Mouse (Mus musculus) retina, postnatal 1 day (tissue): ENCODE measurements at regions not wholly inside any gene's neighbourhood (a gene's known extent, or its start where the extent isn't known, plus 50 kb on each side); places are given as distances from the start of the nearest gene placed in this dataset.

Experiments
- DNase-seq: peaks from one replicate; pipeline ENCODE4 v3.0.0-alpha.2; 2012

- DNase-seq: no peak
These were observed 219.4 kb upstream of the Mdfic start for GRCm38 (mm10) chr6:15501063-15501462.

- no peak for DNase-seq
These were observed 211.1 kb upstream of the Mdfic start for GRCm38 (mm10) chr6:15509314-15509713.

- DNase-seq: no peak
These were observed 183.2 kb upstream of the Mdfic start for GRCm38 (mm10) chr6:15537279-15537678.

- no peak for DNase-seq
These were observed 178.5 kb upstream of the Mdfic start for GRCm38 (mm10) chr6:15541969-15542368.

- no peak for DNase-seq
These were observed 176.9 kb upstream of the Mdfic start for GRCm38 (mm10) chr6:15543516-15544080.

- no peak for DNase-seq
These were observed 171.6 kb upstream of the Mdfic start for GRCm38 (mm10) chr6:15548833-15549232.

GRCm38 (mm10) chr6:15592780-15593179, 127.7 kb upstream of the Mdfic start:
- no peak for DNase-seq

GRCm38 (mm10) chr6:15597226-15597983, 123.1 kb upstream of the Mdfic start:
- no peak for DNase-seq

- no peak for DNase-seq
These were observed 110.3 kb upstream of the Mdfic start for GRCm38 (mm10) chr6:15610208-15610607.

- no peak for DNase-seq
These were observed 94.4 kb upstream of the Mdfic start for GRCm38 (mm10) chr6:15625910-15626564.

GRCm38 (mm10) chr6:15638548-15638947, 81.9 kb upstream of the Mdfic start:
- peak; percentile 12 for DNase-seq

- DNase-seq: peak; percentile 10
These were observed 81.1 kb upstream of the Mdfic start for GRCm38 (mm10) chr6:15639378-15639777.

GRCm38 (mm10) chr6:15639809-15640479, 80.5 kb upstream of the Mdfic start:
- DNase-seq: no peak

- no peak for DNase-seq
These were observed 76.2 kb upstream of the Mdfic start for GRCm38 (mm10) chr6:15644311-15644710.

GRCm38 (mm10) chr6:15647499-15647898, 73.0 kb upstream of the Mdfic start:
- DNase-seq: no peak
